Mouse (Mus musculus): ENCODE data around the gene Cnot9. TPM values are rescaled to one million over a fixed set of nuclear protein-coding genes. Genes with fewer than 3 reads are reported as not detected.
A peak's percentile ranks its signal among the peaks of the same experiment; 100 is the strongest.
"Not testable (repeated sequence)": the region's sequence is repeated elsewhere in the genome, so short reads cannot be mapped to it uniquely, and the experiment has no call there.

The Cnot9 gene
- 0.78 and 0.87 TPM in 2 replicates for polyA plus RNA-seq (2012)

- TF ChIP-seq TAL1 (IDR thresholded peaks at IDR 0.05; ENCODE audit: low read length) = no peak
- no peak for TF ChIP-seq GATA1 (IDR thresholded peaks at IDR 0.05; ENCODE audit: low read length)
- H3K27me3 ChIP-seq (ENCODE audit: control insufficient read depth) = no peaks in the 10 kb centered on the region
- peaks cover 63% of the 10 kb centered on the region for H3K4me1 ChIP-seq (ENCODE audit: control insufficient read depth)
Observed at GRCm38 (mm10) chr1:74505721-74506464, at the start of gene Cnot9. Gene Cnot9 (plus strand): TSS chr1:74506058.

GRCm38 (mm10) chr1:74460273-74460672 is 45.6 kb upstream of the Cnot9 start:
- peaks cover 89% of the 10 kb centered on the region for H3K36me3 ChIP-seq (ENCODE audit: control insufficient read depth)
- H3K27me3 ChIP-seq (ENCODE audit: control insufficient read depth) = no peaks in the 10 kb centered on the region
- TF ChIP-seq TAL1 (IDR thresholded peaks at IDR 0.05; ENCODE audit: low read length) (no peak), GATA1 (IDR thresholded peaks at IDR 0.05; ENCODE audit: low read length) (no peak)
- no peaks in the 10 kb centered on the region for H3K4me1 ChIP-seq (ENCODE audit: control insufficient read depth)
- H3K9me3 ChIP-seq (ENCODE audit: control insufficient read depth, low read length) = no peaks in the 10 kb centered on the region
- no peak overlapping the region for H3K4me3 ChIP-seq (replicated peaks)

More at GRCm38 (mm10) chr1:74505721-74506464, at the start of gene Cnot9:
- peaks cover 50% of the 10 kb centered on the region for H3K36me3 ChIP-seq (ENCODE audit: control insufficient read depth)
- no peaks in the 10 kb centered on the region for H3K9me3 ChIP-seq (ENCODE audit: control insufficient read depth, low read length)
- peak within 1 kb of the TSS; percentile 99 for H3K4me3 ChIP-seq (replicated peaks)

GRCm38 (mm10) chr1:74485792-74486191 is 20.1 kb upstream of the Cnot9 start:
- Histone ChIP-seq H3K9me3 (ENCODE audit: control insufficient read depth, low read length) (no peaks in the 10 kb centered on the region), H3K36me3 (ENCODE audit: control insufficient read depth) (peaks cover 98% of the 10 kb centered on the region), H3K4me3 (replicated peaks) (no peak overlapping the region), H3K4me1 (ENCODE audit: control insufficient read depth) (no peaks in the 10 kb centered on the region), H3K27me3 (ENCODE audit: control insufficient read depth) (no peaks in the 10 kb centered on the region)
- TF ChIP-seq GATA1 (IDR thresholded peaks at IDR 0.05; ENCODE audit: low read length) (no peak), TAL1 (IDR thresholded peaks at IDR 0.05; ENCODE audit: low read length) (no peak)

GRCm38 (mm10) chr1:74501106-74501505 is 4.8 kb upstream of the Cnot9 start:
- no peaks in the 10 kb centered on the region for H3K27me3 ChIP-seq (ENCODE audit: control insufficient read depth)
- H3K9me3 ChIP-seq (ENCODE audit: control insufficient read depth, low read length) = no peaks in the 10 kb centered on the region
- peaks cover 55% of the 10 kb centered on the region for H3K36me3 ChIP-seq (ENCODE audit: control insufficient read depth)
- peaks cover 24% of the 10 kb centered on the region for H3K4me1 ChIP-seq (ENCODE audit: control insufficient read depth)
- no peak overlapping the region for H3K4me3 ChIP-seq (replicated peaks)
- TF ChIP-seq TAL1 (IDR thresholded peaks at IDR 0.05; ENCODE audit: low read length) = no peak
- TF ChIP-seq GATA1 (IDR thresholded peaks at IDR 0.05; ENCODE audit: low read length) = no peak

- Histone ChIP-seq H3K4me1 (ENCODE audit: control insufficient read depth) (peaks cover 60% of the 10 kb centered on the region), H3K4me3 (replicated peaks) (peak overlapping the region; percentile 99), H3K36me3 (ENCODE audit: control insufficient read depth) (peaks cover 49% of the 10 kb centered on the region), H3K27me3 (ENCODE audit: control insufficient read depth) (no peaks in the 10 kb centered on the region), H3K9me3 (ENCODE audit: control insufficient read depth, low read length) (no peaks in the 10 kb centered on the region)
- TF ChIP-seq GATA1 (IDR thresholded peaks at IDR 0.05; ENCODE audit: low read length) (no peak), TAL1 (IDR thresholded peaks at IDR 0.05; ENCODE audit: low read length) (no peak)
Observed at GRCm38 (mm10) chr1:74505393-74505720, 501 bp upstream of the Cnot9 start.

- H3K4me1 ChIP-seq (ENCODE audit: control insufficient read depth) = peaks cover 64% of the 10 kb centered on the region
- H3K27me3 ChIP-seq (ENCODE audit: control insufficient read depth) = no peaks in the 10 kb centered on the region
- TF ChIP-seq TAL1 (IDR thresholded peaks at IDR 0.05; ENCODE audit: low read length) = no peak
- no peak for TF ChIP-seq GATA1 (IDR thresholded peaks at IDR 0.05; ENCODE audit: low read length)
- H3K36me3 ChIP-seq (ENCODE audit: control insufficient read depth) = peaks cover 49% of the 10 kb centered on the region
- H3K9me3 ChIP-seq (ENCODE audit: control insufficient read depth, low read length) = no peaks in the 10 kb centered on the region
- H3K4me3 ChIP-seq (replicated peaks) = peak overlapping the region; percentile 99
Observed at GRCm38 (mm10) chr1:74506471-74506881, 618 bp downstream of the Cnot9 start.

GRCm38 (mm10) chr1:74507780-74508179 is 1.9 kb downstream of the Cnot9 start:
- TF ChIP-seq GATA1 (IDR thresholded peaks at IDR 0.05; ENCODE audit: low read length) (no peak), TAL1 (IDR thresholded peaks at IDR 0.05; ENCODE audit: low read length) (no peak)
- H3K4me1 ChIP-seq (ENCODE audit: control insufficient read depth) = peaks cover 66% of the 10 kb centered on the region
- H3K36me3 ChIP-seq (ENCODE audit: control insufficient read depth) = peaks cover 51% of the 10 kb centered on the region

GRCm38 (mm10) chr1:74511306-74511705 is 5.4 kb downstream of the Cnot9 start:
- H3K9me3 ChIP-seq (ENCODE audit: control insufficient read depth, low read length) = no peaks in the 10 kb centered on the region
- peaks cover 67% of the 10 kb centered on the region for H3K4me1 ChIP-seq (ENCODE audit: control insufficient read depth)
- H3K36me3 ChIP-seq (ENCODE audit: control insufficient read depth) = peaks cover 81% of the 10 kb centered on the region
- TF ChIP-seq GATA1 (IDR thresholded peaks at IDR 0.05; ENCODE audit: low read length) (no peak), TAL1 (IDR thresholded peaks at IDR 0.05; ENCODE audit: low read length) (no peak)
- H3K4me3 ChIP-seq (replicated peaks) = no peak overlapping the region
- H3K27me3 ChIP-seq (ENCODE audit: control insufficient read depth) = no peaks in the 10 kb centered on the region

More at GRCm38 (mm10) chr1:74507780-74508179, 1.9 kb downstream of the Cnot9 start:
- no peaks in the 10 kb centered on the region for H3K27me3 ChIP-seq (ENCODE audit: control insufficient read depth)
- no peaks in the 10 kb centered on the region for H3K9me3 ChIP-seq (ENCODE audit: control insufficient read depth, low read length)
- peak overlapping the region; percentile 99 for H3K4me3 ChIP-seq (replicated peaks)

- not testable (repeated sequence) for H3K4me3 ChIP-seq (replicated peaks); H3K9me3 ChIP-seq (ENCODE audit: control insufficient read depth, low read length); H3K27me3 ChIP-seq (ENCODE audit: control insufficient read depth)
- peaks cover 86% of the 10 kb centered on the region for H3K36me3 ChIP-seq (ENCODE audit: control insufficient read depth)
- peaks cover 53% of the 10 kb centered on the region for H3K4me1 ChIP-seq (ENCODE audit: control insufficient read depth)
Observed at GRCm38 (mm10) chr1:74512999-74513398, 7.1 kb downstream of the Cnot9 start.

GRCm38 (mm10) chr1:74519875-74520274 is 14.0 kb downstream of the Cnot9 start:
- Histone ChIP-seq H3K4me3 (replicated peaks) (no peak overlapping the region), H3K4me1 (ENCODE audit: control insufficient read depth) (peaks cover 2% of the 10 kb centered on the region), H3K36me3 (ENCODE audit: control insufficient read depth) (peaks cover 95% of the 10 kb centered on the region), H3K27me3 (ENCODE audit: control insufficient read depth) (no peaks in the 10 kb centered on the region), H3K9me3 (ENCODE audit: control insufficient read depth, low read length) (no peaks in the 10 kb centered on the region)
- TF ChIP-seq TAL1 (IDR thresholded peaks at IDR 0.05; ENCODE audit: low read length) (no peak), GATA1 (IDR thresholded peaks at IDR 0.05; ENCODE audit: low read length) (no peak)
